ENCODE assay signal across 1 mouse cellular context in the genomic region with DNA sequence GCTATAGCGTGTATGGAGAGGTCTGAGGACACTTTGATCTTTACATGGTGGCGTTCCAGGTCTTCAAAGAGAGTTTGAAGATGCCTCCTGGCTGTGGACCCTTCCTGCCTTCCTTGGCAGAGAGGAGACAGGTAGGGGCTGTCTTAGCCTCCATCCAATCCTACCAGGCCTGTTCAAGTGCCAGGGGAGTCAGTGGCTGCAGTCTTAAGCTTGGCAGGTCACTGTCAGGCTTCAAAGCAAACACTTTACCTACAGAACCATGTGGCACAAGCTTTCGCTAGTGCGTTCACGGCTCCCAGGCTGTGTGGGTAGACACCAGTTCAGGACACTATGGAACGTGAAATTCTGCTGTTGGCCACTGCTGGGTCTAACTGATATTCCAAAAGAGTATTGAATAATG.
TF ChIP-seq lines count a peak whose summit lies in the region.

No protein-coding gene starts in this region.

TF ChIP-seq in MEL, 35 proteins besides CTCF, POLR2A, EP300 and RAD21:
- no peak for TF ChIP-seq NELFE (IDR thresholded peaks at IDR 0.05; ENCODE audit: low read depth, low read length)
- TF ChIP-seq E2F4 (IDR thresholded peaks at IDR 0.05; ENCODE audit: borderline replicate concordance, low read depth, low read length), result no peak
- no peak for TF ChIP-seq BHLHE40 (IDR thresholded peaks at IDR 0.05; ENCODE audit: borderline replicate concordance, low read depth, low read length)
- no peak for TF ChIP-seq ZC3H11A (IDR thresholded peaks at IDR 0.05; ENCODE audit: low read depth, low read length)
- no peak for TF ChIP-seq MEF2A (IDR thresholded peaks at IDR 0.05; ENCODE audit: extremely low read depth, insufficient replicate concordance, low read depth, low read length, poor library complexity, severe bottlenecking)
- no peak for TF ChIP-seq ZKSCAN1 (IDR thresholded peaks at IDR 0.05; ENCODE audit: low read depth, low read length)
- TF ChIP-seq MAX (IDR thresholded peaks at IDR 0.05; ENCODE audit: low read length), result no peak
- no peak for TF ChIP-seq MAFK (IDR thresholded peaks at IDR 0.05; ENCODE audit: borderline replicate concordance, low read depth, low read length)
- TF ChIP-seq ETS1 (IDR thresholded peaks at IDR 0.05; ENCODE audit: low read depth, low read length), result no peak
- no peak for TF ChIP-seq TBP (IDR thresholded peaks at IDR 0.05; ENCODE audit: low read depth, low read length)
- no peak for TF ChIP-seq UBTF (IDR thresholded peaks at IDR 0.05; ENCODE audit: borderline replicate concordance, insufficient read depth, low read depth, low read length)
- no peak for TF ChIP-seq POLR2AphosphoS2 (IDR thresholded peaks at IDR 0.05; ENCODE audit: low read length)
- no peak for TF ChIP-seq MYC (IDR thresholded peaks at IDR 0.05; ENCODE audit: low read depth, low read length)
- TF ChIP-seq USF1 (IDR thresholded peaks at IDR 0.05; ENCODE audit: low read depth, low read length), result no peak
- no peak for TF ChIP-seq SMC3 (IDR thresholded peaks at IDR 0.05; ENCODE audit: low read depth, low read length)
